Mouse (Mus musculus) left cerebral cortex, adult 18-20 months (tissue): ENCODE measurements around the gene Rab3gap2. TPM values are rescaled to one million over a fixed set of nuclear protein-coding genes. Genes with fewer than 3 reads are reported as not detected.

Experiments
- DNase-seq, 2 experiments: peaks; one replicate each; pipeline ENCODE4 v3.0.0; 2021 to 2022; ENCODE audit warnings: low spot score in 2 of 2, mixed read lengths in 1 of 2
- microRNA-seq, 2 experiments: library from miRNA; unstranded; fragments of <30 nt; microRNA quantifications; one replicate each; pipeline ENCODE4 v1.2.0; 2021
- total RNA-seq, 2 experiments: library from RNA; stranded (reverse); gene quantifications; 2 replicates each; pipeline ENCODE4 v1.2.3; 2021

Rab3gap2 gene
- total RNA-seq, 2 experiments from 2014 or later = 78.9 TPM

DNA sequence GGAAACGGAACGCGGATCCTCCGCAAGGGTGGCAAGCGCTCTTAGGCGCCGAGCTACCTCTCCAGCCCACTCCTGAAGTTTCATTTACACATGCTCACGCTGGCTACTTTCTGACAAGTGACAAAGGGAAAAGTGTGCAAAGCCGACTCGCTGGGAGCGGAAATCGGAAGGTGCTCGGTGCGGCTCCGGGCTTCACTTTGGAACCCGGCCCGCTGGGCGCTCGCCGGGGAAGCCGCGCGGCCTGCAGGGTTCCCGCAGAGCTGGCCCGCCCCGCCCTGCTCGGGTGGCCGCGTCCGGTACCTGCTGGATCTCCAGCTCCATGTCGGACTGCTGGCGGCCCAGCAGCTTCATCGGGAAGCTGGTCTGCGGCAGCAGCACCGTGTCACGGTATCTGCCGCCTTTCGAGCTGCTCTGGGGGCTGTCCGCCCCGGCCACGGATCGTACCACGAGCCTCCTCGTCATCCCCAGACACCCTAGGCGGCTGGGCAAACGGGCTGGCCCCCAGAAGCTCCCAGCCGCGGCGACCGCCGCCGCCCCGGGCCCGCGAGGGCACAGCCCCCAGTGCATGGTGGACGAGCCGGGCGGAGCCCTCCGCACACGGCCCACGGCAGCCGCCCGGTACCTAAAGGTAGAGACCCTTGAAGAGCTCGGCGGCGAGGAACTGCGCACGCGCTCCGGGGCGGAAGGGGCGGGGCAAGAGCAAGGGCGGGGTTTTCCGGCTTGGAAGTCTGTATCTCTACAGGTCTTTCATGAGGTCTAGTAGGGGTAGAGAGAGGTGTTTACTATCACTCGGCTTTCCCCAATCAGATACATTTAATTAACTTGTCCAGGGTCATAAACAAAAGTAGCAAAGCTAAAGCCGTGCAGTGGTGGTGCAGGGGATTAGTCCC lies 125.0 kb downstream of the Rab3gap2 start, which contains the start of gene Iars2:
TSS of gene Iars2 (minus strand) at position 676 of the 890 bp plus-strand sequence.
- DNase-seq = peak; percentile 89 to 92

DNA sequence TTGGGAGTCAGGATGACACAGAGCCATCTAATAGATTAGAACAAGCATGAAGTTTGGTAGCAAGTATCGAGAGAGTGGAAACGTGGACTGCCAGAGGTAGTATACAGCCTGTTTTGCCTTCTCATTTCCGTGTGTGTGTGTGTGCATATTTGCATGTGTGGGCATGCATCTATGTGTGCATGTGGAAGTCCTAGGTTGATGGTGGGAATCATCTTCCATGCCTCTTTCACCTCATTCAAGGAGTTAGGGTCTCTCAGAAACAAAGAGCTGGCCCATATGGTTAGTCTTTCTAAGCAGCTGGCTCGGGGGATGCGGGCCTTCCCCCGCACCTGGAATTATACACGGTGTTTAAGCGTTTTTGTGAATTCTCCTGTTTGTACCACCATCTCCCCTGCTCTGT lies 125.9 kb downstream of the Rab3gap2 start:
- DNase-seq = no peak

DNA sequence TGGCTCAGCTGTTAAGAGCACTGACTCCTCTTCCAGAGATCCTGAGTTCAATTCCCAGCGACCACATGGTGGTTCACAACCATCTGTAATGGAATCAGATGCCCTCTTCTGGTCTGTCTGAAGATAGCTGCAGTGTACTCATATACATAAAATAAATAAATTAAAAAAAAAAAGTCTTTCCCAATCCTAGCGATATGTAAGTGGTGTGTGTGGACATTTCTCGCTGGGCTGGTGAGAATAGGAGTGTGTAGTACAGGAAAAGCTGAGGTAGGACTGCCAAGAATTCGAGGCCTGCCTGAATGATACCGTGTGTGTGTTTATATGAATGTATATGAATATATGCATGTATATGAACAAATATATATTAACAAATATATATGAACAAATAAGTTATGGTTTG lies 127.4 kb downstream of the Rab3gap2 start:
- no peak for DNase-seq

DNA sequence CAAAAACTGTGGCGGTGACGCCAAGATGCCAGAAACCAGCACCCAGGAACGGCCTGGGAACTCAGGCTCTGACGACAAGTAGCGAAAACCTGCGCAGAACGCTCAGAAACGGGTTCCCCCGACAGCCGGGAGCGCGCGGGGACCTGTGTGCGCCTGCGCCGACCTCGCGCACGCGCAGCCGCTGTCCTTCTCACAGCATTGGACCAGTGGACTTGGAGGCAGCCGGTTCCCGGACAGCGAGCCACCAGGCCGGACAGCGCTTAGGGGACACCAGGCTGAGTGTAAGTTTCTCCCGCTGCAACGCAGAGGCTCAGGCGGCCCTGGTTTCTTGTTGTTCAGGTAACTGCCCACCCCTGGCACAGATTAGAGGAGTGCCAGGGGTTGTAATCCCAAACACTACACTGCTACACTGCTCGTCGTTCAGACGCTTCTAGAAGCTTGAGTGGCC lies 128.1 kb downstream of the Rab3gap2 start, which contains the start of gene Bpnt1:
TSS of gene Bpnt1 (plus strand) at position 167 of the 448 bp plus-strand sequence.
- DNase-seq = peak; percentile 85 to 90

DNA sequence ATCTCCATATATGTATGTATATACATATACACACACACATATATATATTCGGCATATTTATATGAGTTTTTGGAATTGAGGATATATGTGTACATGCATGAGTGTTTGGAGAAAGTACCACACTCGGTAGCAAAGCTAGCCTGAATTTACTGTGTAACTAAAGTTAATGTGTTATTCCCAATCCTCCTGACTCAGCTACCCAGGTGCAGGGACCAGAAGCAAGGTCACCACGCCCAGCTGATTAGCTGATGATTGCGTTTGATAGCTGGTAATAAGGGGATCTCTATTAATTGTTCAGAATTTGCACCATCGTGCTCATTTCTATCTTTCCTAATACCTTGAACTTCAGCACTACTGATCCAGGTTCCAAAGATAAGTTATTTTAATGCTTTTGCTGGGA lies 129.7 kb downstream of the Rab3gap2 start:
- DNase-seq = no peak

DNA sequence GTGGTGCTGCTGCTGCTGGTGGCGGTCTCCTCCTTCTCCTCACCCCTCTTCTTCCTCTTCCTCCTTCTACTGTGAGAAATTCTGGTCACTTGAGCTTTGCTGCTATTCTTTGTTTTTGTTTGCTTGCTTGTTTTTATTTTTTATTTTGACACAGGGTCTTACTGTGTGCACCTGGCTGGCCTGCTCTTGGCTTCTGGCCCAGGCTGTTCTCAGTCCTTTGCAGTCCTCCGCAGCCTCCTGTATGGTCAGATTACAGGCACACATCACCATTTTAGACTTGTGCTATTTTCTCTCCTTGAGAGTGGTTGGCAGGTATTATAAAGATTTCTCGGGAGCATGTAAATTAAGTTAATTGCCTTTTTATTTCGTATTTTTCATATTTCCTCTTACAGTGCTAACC lies 130.2 kb downstream of the Rab3gap2 start:
- no peak for DNase-seq

DNA sequence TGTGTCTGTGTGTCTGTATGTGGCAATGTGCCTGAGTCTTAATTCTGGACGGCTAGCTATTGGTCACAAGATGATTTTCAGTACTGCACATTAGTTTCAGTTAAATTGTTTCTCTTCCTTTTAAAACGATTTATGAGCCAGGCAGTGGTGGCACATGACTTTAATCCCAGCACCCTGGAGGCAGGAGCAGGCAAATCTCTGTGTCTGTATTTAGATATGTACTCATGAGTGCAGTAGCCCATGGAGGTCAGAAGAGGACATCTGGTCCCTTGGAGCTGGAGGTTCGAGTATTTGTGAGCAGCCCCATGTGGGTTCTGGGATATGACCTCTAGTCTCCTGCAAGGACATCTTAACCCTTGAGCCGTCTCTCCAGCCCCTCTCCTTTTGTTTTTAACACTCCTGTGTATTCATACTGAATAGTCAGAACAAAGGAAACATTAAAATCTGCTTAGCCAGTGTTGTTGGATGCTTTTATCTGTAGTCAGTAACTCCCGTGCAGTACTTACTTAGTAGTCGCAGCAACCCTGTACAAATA lies 131.4 kb downstream of the Rab3gap2 start:
- no peak for DNase-seq

Small RNA genes within 50 kb of the gene (microRNA-seq; reads per million reads assigned to microRNA genes)
- gene Mir194-1 (0 to 0.50 reads per million in 2 experiments), gene Mir215 (0.21 to 1.7 reads per million in 2 experiments), gene Mir664 (286 to 316 reads per million in 2 experiments)

Other genes with a start within 250 kb of the Rab3gap2 start
- gene Mark1, start 204.5 kb upstream of the Rab3gap2 start, total RNA-seq = 10 to 100 TPM; 80.9 to 92.4 TPM
- 10 to 100 TPM; 28.8 to 32.1 TPM for gene Iars2, start 125.3 kb downstream of the Rab3gap2 start, total RNA-seq
- gene Bpnt1, start 128.0 kb downstream of the Rab3gap2 start, total RNA-seq = 10 to 100 TPM; 70.2 to 79.3 TPM
- 10 to 100 TPM; 68.7 to 72.2 TPM for gene Eprs, start 158.9 kb downstream of the Rab3gap2 start, total RNA-seq